Mouse (Mus musculus): ENCODE measurements at regions not wholly inside any gene's neighbourhood (a gene's known extent, or its start where the extent isn't known, plus 50 kb on each side); places are given as distances from the start of the nearest gene placed in this dataset.

DNA sequence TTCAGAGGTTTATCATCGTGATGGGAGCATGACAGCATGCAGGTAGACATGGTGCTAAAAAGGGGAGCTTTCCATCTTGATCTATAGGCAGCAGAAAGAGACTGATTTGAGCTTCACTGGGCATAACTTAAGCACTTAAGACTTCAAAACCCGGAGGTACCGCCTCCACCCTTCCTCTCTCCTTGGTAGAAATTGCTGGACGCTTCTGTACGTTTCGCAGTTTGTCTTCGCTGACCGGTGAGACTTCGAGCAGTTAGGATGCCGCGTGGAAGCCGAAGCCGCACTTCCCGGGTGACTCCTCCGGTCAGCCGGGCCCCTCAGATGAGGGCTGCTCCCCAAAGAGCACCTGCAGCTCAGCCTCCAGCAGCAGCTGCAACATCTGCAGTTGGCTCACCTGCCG, 65.2 kb upstream of the Akirin2 start:
- TF ChIP-seq POLR2A (IDR thresholded peaks at IDR 0.05; ENCODE audit: control insufficient read depth, low read depth, low read length) = no peak
- no peak for TF ChIP-seq CTCF (IDR thresholded peaks at IDR 0.05; ENCODE audit: control insufficient read depth, insufficient read depth, insufficient replicate concordance, low read depth, low read length)

Data from testis, adult 2 months (tissue).